Mouse (Mus musculus): ENCODE measurements around the gene Styx.
"Not testable (repeated sequence)": the region's sequence is repeated elsewhere in the genome, so short reads cannot be mapped to it uniquely, and the experiment has no call there.

The Styx gene

DNA sequence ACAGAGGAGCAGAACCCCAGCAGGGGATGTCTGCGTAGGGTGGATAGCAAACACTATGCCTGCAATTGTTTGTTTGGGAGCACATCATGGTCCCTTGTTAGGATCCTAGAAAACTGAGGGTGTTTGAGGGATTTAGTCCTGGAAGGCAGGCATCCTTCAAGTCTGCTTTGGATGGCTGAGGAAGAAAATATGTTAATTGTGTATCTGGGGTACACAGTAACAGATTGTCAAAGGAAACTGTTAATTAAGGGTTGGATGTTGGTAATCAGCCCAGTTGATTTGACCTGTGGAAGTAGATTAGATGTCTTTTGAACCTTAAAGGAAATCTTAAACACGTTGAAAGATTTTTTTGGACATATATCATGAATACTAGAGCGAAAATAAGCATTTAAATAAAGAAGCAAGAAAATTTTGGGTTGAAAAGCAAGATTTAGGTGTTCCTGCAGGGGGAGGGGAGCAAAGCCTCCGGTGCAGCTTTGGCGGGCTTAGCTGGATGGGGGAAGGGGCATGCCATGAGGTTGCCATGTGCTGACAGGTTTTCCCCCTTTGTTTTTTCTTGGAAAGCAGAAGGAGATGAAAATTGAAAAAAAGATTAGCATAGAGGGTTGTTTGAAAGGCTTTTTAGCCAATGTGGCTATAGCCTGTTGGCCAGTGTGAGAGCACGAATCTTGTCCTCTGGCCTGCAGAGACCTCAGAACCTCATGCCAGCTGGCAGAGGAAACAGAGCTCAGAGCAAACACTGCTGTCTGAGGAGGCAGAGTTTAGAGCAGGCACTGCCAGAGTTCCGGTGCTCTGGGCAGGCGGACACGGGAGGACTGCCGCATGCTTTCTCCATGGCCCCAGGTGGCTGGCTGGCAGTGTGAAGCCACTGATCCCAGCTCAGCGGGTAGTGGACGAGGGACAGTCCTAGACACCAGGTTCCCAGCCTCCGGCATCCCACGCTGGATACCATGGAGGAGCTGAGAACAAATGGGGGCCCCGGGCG, 13.6 kb downstream of the Styx start:
- no peak for DNase-seq (ENCODE audit: low spot score in 2 of 2)

DNA sequence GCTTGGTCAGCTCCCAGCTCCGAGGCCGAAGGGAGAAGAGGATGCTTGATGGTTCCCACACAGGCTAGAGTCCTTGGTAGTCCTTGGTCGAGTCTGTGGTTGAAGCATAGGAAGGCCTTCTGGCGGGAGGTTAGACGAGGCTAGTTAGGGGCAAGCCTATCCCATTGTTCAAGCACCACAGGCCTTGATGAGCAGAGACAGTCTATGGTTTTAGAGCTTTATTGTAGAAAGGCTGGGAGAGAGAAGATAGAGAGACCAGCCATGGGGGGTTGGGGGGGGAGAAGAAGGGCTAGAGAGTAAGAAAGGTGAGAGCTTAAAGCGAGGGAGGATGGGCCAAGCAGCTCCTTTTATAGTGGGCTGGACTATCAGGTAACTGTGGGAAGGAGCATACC, 14.3 kb downstream of the Styx start:
- no peak for DNase-seq (ENCODE audit: low spot score in 2 of 2)

DNA sequence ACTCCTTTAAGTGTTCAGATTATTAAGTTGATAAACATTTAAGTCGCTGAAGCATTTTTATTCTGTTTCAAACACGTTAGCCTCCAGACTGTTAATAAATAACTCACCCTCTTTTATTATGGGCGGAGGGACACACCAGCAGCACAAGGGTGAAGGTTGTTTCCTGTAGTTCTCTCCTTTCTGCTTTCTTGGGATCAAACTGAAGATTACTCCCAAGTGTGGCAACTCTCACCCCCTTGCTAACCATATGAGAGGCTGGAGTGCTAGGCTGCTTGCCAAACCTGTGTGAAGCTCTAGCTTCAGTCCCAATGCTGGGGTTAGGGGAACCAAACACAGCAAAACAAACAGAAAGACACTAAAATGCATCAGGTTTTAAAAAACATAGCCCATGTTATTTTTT, 27.9 kb downstream of the Styx start:
- no peak for DNase-seq (ENCODE audit: low spot score in 2 of 2)

DNA sequence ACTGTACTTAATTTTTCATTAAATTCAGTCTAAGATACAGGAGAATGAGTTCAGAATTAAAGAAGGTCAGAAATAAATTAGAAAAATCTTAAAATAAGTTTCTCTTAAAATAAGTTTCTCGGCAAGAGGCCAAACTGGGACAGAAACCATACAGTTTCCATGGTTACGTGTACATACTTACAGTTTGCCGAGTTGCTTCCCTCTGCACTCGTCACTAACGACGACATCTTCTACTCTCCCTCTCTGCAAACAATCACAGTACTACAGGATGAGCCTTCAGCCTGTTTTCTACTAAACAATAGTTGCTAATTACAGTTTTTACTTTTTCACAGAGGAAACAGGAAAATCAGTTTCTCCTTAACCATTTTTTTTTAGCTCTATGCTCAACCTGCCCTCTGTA, 29.9 kb downstream of the Styx start:
- no peak for DNase-seq (ENCODE audit: low spot score in 2 of 2)

DNA sequence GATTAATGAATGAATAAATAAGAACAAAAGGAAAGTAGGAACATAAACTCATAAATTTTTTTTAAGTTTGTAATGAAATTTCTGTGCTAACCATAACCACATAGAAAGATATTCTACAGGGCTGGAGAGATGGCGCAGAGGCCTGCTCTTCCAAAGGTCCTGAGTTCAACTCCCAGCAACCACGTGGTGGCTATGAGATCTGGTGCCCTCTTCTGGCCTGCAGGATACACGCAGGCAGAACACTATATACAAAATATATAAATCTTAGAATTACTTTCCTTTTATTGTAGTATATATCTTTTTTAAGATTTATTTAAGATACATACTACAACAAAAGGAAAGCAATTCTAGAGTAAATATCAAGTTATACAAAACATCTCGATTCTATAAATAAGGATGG, 32.0 kb downstream of the Styx start:
- no peak for DNase-seq (ENCODE audit: low spot score in 2 of 2)

DNA sequence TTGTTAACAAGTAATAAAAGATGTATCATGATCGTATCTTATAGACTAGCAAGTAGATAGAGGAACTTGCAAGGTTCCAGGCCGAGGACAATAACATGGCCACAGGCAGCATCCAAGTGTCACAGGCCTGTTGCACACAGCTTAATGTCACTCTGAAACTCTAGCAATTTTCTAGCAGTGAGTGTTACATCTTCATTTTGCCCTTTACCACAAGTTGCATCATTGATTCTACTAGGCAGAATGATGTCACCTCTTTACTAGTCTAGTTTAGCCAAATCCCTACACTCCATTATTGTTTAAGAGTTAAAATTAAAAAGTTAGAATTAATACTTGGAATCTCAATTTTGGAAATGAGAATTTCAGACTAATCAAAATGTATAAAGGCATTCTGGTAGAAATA, 34.7 kb downstream of the Styx start:
- no peak for DNase-seq (ENCODE audit: low spot score in 2 of 2)

DNA sequence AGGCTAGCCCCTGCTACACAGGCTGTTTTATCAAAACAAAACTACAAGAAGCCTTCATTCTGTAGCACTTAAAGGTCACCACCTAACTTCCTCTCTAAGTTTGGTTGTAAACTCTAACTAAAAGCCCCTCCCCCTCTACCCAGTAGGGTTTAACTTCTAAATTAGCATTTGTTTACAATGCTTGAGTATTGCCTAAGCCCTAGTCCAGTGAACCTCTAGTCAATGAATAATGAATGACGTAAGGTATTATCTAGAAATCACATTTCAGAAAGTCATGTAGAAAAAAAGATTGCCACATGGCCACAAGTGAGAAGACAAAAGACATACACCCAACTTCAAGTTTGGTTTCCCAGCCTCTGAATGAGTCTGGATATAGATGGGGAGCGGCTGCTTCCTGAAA, 36.6 kb downstream of the Styx start:
- DNase-seq (ENCODE audit: low spot score in 2 of 2): no peak

DNA sequence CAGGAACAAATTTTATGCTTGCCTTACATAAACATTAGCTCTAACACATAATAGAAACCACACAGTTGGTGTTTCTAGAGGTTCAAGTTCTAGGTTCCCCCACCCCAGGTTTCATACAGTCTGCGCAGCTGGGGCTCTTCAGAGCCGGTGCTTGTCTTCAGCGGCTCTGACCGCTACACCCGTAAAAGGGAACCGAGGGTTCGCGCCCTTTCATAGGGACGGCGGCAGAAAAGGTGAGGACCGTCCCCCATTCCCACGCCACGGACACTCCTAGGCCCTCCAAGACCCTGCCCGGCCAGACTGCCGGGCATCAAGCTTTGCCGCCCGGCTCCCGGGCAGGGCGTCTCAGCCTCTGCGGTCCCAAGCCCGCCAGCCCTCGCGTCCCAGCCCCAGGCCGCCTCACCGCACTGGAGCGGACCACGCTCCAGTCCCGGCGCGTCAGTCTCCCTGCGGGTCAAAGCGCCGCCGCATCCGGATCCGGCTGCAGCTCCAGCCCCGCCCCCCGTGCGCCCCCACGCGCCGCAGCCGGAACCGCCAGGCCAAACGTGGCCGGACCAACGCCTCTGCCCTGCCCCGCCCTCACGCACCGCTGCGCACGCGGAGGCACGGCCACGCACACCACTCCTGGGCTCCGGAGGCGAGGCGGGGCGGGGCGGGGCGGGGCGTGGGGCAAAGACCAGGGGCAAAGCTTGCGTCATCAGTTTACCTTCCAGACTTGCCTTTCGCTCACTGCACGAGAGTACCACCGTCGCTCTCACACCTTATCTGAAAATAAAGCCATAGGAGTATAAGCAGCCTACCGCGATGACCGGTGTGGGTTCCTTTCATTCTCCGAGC, 37.7 kb downstream of the Styx start:
- peak; percentile 70 to 80 for DNase-seq (ENCODE audit: low spot score in 2 of 2)

DNA sequence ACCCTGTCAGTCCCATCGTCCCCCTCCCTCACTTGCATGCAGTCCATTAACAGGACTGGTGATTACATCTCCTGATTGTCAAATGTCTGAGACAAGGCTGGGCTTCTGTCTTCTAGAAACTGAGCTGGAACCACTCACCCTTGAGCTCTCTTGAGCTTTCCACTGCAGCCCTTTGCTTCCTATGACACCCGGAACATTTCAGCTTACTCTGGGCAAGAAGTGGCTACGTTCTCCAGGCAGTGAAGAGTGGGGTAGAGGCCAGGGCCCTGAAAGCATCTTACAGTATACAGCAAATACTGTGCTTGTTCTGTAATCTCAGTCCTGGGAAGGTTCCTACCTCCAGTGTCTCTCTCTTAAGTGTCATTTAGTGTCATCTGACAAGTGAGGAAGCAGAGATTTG, 38.3 kb downstream of the Styx start:
- peak in 1 of 2 experiments; percentile 15 for DNase-seq (ENCODE audit: low spot score in 2 of 2)

DNA sequence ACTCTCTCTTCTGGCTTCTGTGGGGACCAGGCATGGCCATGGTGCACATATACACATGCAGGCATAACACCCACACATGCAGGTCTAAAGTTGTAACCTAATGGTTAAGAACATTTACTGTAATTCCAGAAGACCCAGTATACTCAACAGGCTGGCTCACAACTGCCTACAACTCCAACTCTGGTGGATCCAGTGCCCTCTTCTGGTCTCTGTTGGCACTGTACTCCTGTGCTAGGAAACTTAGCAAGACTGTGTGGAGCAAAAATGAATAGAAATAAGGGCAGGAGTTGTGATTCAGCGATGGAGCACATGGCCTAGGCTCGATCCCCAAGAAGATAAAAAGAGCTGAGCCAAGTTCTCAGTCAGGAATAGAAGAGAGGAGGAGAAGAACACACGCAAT, 48.9 kb downstream of the Styx start:
- no peak for DNase-seq (ENCODE audit: low spot score in 2 of 2)

DNA sequence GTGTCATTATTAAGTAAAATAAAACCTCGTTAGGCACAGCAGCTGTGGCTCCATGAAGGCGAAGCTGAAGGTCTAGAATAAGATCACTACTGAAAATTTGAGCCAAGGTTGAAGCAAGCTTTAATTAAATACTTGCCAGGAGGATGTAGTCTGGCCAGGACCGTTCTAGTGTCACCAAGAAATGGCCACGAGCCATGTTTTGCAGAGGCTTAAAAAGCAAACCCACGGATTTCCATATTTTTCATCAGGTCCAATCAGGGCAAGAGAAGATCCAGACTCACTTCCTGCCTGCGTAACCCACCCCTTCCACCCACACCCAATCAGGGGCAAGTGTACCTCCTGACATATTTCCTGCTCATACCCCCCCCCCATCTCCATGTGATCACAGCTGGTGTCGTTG, 52.8 kb downstream of the Styx start:
- no peak for DNase-seq (ENCODE audit: low spot score in 2 of 2)

DNA sequence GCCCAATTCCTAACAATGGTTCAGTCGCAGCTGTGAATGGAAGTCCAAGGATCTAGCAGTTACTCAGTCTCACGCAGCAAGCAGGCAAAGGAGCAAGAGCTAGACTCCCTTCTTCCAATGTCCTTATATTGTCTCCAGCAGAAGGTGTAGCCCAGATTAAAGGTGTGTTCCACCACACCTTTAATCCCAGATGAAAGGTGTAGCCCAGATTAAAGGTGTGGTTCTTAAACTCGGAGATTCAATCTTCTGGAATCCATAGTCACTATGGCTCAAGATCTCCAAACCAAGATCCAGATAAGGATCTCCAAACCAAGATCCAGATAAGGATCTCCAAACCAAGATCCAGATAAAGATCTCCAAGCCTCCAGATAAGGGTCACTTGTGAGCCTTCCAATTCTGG, 53.9 kb downstream of the Styx start, which contains the start of gene Gnpnat1:
Gene Gnpnat1 (minus strand): TSS at position 101 of the 400 bp plus-strand sequence.
- DNase-seq (ENCODE audit: low spot score in 2 of 2): not testable (repeated sequence)

DNA sequence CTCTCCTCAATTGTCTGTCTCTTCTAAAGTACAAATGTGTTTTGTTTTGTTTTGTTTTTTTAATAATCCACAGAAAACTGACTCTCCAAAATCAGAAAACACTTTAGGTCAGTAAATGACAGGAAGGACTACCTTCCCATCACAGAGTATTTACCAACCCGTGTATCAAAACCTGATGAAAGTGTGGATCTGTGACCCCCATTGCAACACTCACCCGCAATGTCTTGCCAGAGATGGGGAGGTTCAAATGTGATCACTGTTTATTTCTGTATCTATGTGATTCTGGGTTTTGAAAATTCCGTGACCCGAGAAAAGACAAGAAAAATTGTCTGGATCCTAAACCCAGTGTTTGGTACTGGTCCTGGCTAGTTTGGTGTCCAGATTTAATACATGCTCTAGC, 65.4 kb downstream of the Styx start:
- no peak for DNase-seq (ENCODE audit: low spot score in 2 of 2)

DNA sequence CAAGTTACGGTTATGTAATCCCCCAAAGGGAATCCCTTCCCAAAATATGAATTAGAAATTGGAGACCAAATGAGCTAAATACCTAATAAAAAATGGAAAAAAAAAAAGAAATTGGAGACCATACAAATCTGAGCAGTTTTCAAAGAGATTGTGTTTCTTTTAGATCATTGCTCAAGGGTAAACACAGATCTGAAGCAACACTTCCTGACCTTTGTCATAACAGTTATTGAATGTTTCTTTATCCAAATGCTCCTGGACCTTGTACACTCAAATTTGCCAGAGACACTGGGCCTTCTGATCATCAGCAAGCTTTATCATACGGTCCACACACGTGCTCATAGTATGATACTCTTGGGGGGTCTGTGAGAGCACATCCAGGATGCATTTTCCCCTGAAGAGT, 67.7 kb downstream of the Styx start:
- no peak for DNase-seq (ENCODE audit: low spot score in 2 of 2)

DNA sequence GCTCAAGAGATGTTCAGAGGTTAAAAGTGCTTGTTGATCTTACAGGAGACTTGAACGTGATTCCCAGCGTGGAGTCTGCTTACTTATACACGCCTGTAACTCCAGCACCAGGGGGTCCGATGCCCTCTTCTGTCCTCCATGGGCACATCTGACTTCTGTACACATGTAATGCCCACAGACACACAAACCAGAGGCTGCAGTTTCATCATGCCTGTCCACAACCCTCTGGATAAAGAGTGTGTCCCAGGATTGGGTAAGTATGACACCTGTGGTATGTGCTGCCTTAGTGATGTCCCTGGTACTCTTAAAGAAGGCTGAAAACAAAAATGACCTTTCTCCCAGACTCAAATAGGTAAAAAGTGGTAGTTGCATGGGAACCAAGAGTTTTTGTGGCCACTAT, 68.4 kb downstream of the Styx start:
- no peak for DNase-seq (ENCODE audit: low spot score in 2 of 2)

DNA sequence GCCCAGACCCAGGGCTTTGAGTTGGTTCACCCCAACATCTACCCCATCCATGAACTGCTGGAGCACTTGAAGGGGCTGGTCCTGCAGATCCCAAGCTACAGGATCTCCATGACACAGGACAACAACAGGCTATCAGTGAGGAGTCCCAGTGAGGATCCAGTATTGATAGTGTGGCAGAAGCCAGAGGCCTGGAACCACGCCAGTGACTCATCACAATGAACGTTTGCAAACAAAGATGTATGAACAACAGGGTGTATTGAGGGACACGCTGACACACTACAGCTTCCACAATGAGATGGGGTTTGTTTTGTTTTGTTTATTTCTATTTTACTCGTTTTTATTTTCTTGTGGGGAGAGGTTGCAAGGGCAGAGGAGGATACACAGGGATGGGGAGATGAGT, 71.5 kb downstream of the Styx start:
- no peak for DNase-seq (ENCODE audit: low spot score in 2 of 2)

DNA sequence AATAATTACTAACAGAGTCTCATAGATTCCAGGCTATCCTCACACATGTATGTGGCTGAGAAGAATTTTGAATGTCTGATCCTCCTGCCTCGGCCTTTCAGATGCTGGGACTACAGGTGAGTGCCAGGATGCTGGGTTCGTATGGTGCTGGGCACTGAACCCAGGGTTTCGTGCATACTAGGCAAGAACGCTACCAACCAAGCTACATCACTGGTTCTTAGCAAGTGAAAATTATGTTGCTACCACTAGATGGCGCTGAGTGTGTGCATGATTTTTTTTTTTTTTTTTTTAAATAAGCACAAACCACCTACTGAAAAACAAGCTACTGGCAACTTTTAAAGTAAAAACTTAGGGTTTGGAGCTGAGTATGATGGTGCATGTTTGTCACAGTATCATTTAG, 72.3 kb downstream of the Styx start:
- DNase-seq (ENCODE audit: low spot score in 2 of 2): no peak

DNA sequence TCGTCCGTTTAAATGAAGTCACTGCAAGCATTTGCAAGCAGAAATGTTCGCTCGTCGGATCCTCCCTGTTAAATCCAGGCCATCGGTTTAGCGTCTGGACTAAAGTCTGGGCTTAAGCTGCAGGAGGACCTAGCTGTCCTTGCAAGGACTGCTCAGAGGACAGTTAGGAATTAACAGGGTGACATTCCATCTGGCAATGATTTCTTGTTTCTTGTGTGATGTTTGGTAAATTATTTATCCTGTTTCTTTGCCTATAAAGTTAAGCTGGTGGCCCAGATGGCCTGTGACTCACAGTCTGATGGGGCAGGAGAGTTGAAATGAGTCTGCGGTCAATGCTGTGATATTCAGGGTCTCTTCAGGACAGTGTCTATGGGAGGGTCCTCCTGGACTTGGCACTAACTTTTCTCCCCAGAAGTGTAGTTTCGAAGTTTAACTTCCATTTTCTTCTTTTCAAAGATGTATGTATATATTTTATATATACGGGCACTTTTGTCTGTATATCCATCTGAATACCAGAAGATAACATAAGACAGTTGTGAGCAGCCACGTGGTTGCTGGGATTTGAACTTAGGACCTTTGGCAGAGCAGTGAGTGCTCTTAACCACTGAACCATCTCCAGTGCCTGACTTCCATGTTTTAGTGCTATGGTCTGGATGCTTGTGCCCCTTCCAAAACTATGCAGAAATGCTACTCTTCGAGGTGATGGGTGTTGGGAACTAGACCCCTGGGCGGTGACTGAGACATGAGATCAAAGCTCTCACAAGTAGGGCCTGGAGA, 79.4 kb downstream of the Styx start:
- DNase-seq (ENCODE audit: low spot score in 2 of 2): no peak

DNA sequence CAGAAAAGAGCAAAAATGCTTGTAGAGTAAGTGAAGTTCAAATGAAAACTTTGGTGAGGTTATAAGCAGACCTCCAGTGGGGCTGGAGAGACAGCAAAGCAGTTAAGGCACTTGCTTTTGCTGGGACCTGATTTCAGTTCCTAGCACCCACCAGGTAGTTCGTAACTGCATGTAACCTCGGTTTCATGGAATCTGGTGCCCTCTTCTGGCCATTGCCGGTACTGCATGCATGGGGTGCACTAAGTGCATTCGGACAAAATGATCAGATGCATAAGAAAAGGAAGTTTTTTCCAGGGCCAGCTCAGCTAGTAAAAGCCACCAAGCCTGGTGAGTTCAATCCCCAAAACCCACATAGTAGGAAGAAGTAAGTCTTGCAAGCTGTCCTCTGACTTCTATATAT, 81.1 kb downstream of the Styx start:
- DNase-seq (ENCODE audit: low spot score in 2 of 2): no peak

DNA sequence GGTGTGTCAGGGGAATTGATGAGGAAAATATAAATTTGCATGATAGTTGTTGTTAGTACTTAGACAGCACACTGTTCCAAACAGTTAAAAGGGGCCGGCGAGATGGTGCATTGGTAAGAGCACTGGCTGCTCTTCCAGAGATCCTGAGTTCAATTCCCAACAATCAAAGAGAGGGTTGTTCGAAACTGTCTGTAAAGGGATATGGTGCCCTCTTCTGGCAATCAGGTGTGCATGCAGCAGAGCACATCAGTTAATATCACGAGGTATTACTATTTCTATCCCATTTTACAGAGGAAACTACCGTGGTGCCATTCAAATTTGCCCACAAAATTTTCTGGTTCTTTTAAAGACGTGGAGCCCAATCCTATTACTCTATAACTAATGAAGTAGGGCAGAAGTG, 83.3 kb downstream of the Styx start:
- DNase-seq (ENCODE audit: low spot score in 2 of 2): no peak

DNA sequence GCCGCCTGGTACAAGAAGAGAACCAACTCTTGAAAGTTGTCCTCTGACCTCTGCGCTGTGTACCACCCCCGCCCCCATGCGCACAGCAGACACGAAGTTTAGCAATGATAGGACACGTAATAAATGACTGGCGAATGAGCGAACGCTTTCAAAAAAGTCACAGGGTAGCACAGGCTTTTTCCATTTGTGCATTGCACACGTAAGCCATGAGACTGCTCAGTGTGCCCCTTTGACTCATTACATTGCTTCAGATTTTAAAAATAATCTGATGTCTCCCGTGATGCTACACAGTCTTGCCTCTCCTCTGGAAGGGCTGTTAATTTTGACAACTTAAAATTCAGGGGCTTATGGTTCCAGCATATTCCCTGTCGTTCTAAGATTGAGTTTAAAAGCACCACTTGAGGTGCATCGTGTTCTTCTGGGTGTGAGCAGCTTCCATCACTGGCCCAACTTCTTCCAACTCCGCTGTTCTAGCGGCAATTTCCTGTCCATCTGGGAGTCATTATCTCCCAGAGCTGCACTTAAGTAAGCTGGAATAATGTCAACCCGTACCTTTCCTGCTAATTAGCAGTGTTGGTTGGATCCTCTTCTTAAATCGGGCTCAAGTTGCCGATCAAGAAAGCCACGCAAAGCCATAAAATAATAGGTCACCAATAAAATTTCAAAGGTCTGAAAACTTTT, 87.5 kb downstream of the Styx start:
- DNase-seq (ENCODE audit: low spot score in 2 of 2): no peak

DNA sequence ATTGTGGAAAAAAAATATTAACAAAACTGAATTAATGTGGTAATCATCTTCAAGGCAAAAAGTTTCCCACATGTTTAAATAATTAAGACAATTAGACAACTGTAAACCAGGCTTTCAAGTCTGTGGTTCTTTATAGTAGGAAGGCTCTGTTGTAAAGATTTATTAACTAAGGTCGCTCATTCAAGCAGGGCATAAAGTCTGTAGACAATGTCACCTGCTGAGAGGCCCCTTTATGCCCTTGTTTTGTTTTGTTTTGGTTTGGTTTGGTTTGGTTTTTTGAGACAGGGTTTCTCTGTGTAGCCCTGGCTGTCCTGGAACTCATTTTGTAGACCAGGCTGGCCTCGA, 88.0 kb downstream of the Styx start:
- no peak for DNase-seq (ENCODE audit: low spot score in 2 of 2)
